Mouse (Mus musculus) adrenal gland, adult 18-20 months (tissue): ENCODE data around the gene Erp29. TPM values are rescaled to one million over a fixed set of nuclear protein-coding genes. Genes with fewer than 3 reads are reported as not detected.

Experiments used
- DNase-seq, 2 experiments: peaks; one replicate each; pipeline ENCODE4 v3.0.0; 2021 to 2022; ENCODE audit warnings: low spot score in 2 of 2
- total RNA-seq, 2 experiments: library from RNA; stranded (reverse); gene quantifications; 1 replicate in 1 of 2; 2 replicates in 1 of 2; pipeline ENCODE4 v1.2.3; 2021

Erp29 gene
- total RNA-seq, 2 experiments from 2014 or later: 97.1 to 106 TPM

DNA sequence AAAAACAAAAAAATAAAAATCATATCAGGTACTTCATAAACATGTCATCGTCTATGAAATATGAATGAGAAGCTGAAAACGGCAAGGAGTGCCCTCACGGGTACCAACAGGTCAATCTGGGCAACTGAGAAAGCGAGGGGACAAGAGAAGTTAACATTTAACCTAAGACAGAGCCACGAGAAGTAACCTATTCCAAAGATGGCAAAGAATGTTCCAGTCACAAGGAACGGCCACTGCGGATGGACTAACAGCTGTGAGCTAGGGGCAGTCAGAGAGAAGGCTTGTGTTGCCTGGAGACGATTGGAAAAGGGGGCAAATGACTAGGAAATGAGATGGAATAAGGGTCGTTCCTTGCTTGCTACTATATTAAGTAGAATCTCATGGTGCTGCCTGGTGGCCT is 1.8 kb downstream of the Erp29 start:
- no peak for DNase-seq

DNA sequence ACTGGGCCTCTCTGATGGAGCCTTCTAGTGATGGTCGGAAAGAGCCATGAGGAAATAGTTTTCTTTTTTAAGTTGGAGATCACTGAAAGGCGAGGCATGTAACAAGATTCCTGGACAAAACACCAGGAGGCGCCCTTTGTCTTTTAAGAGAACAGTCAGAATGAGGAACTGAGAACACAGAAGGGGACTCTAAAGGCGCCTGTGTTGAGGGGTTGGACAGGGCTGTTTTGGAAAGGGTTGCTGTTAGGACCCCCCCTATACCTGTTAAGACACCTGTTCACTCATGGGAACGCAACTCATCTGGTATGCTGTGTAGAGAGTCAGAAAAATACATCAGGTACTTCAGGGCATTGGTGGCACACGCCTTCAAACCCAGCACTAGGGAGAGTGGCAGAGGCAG is 2.3 kb downstream of the Erp29 start:
- DNase-seq: peak; percentile 31 to 54

GRCm38 (mm10) chr5:121448450-121448849 is 3.9 kb downstream of the Erp29 start:
- DNase-seq: no peak

DNA sequence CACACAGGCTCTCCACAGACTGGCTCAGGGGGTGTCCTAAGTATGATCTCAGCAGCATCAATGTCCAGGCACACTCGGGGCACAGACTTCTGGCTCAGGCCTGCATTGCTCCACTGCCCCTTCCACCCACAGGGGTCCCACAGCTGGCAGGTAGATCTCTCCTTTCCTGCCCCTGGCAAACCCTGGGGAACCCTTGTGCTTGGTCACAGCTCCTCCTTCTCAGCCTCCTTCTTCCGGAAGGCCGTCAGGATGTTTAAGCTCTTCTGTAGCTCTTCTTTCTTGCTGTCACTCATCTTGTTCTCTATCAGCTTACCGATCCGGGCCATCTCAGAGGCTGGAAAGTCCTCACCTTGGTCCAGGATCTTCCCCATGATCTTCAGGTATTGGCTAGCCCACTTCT is 7.4 kb downstream of the Erp29 start:
- no peak for DNase-seq

DNA sequence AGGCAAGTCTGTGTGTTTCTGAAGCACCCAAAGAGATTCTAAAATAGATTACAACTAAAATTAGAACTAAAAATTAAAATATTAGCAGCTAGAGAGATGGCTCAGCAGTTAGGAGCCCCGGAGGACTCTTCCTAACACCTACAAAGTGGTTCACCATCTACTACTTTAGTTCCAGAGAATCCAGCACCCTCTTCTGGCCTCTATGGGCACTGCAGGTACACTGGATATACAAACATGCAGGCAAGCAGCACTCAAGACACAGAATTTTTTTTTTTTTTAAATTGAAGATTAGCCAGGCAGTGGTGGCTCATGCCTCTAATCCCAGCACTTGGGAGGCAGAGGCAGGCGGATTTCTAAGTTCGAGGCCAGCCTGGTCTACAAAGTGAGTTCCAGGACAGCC is 8.8 kb downstream of the Erp29 start:
- no peak for DNase-seq

GRCm38 (mm10) chr5:121438756-121439155 is 13.6 kb downstream of the Erp29 start:
- no peak for DNase-seq

GRCm38 (mm10) chr5:121438131-121438530 is 14.2 kb downstream of the Erp29 start:
- peak; percentile 19 to 46 for DNase-seq

DNA sequence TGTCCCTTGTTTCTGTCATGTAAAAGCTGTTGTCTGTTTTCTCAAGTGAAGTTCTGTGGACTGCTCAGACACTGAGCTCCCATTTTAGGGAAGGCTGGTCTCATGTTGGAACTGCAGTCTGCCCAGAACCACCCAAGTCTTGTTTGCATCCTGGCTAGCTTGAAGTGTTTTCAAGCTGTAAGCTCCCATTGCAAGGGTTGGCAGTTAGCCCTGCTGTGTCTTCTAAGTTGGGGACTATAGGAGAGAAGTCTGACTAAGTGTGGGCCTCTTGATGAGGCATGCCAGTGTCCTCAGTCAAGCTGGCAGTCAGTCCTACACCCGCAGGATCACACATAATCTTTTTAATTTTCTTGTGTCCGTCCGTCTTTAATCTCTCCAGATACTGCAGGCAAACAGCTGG is 23.4 kb downstream of the Erp29 start:
- no peak for DNase-seq

DNA sequence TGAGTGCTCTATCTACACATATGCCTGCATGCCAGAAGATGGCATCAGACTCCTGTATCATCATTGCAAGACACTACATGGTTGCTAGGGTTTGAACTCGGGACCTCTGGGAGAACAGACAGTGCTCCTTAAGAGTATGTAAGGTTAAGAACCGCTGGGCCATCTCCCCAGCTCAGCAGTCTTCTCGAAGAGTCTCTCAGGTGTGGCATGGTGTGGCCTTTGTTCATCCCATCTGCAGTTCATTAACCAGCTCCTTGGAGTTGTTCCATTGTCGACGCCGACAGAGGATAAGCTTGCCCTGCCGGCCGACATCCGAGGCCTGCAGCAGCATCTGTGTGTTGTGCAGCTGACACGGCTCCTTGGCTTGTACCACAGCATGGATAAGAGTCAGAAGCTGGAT is 29.0 kb downstream of the Erp29 start:
- no peak for DNase-seq

DNA sequence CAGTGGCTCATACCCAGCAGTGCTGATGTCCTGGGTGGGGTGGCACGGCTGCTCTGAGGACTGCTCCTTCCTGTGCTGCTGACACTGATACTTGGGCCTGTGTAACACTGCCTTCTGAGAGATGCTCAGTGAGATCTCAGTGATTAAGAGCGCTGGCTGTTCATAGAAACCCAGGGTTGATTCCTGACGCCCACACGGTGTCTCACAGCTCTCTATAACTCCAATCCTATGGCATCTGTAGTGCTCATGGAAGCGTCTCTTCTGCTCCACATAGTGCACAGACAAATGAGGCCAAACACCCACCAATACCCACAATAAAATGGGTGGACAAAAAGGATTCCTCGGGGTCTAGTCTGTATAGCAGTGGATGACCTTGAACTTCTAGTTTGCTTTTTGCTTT is 29.5 kb downstream of the Erp29 start:
- DNase-seq: no peak

DNA sequence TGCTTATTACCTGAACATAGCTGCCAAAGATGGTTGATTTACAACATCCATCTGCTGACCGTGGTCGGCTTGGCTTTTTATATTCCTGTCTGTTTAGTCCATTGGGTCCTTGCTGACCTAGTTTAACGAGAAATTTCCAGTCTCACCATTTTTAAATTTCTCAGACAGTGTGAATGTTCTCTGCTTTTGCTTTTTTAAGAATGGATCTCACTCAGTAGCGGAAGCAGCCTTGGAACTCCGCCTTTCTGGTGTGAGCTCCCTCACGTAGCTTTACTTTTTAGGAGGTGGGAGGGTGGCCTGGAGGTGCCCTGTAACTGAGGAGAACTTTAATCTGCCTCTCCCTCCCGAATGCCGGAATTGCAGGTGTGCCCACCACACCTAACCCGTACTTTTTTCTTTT is 31.6 kb downstream of the Erp29 start:
- DNase-seq: no peak

GRCm38 (mm10) chr5:121410975-121411374 is 41.3 kb downstream of the Erp29 start:
- DNase-seq: no peak

GRCm38 (mm10) chr5:121407856-121408255 is 44.5 kb downstream of the Erp29 start:
- no peak for DNase-seq

- DNase-seq: no peak
These were observed 51.5 kb downstream of the Erp29 start for GRCm38 (mm10) chr5:121400849-121401248.

- no peak for DNase-seq
These were observed 52.2 kb downstream of the Erp29 start for GRCm38 (mm10) chr5:121400064-121400463.

- no peak for DNase-seq
These were observed 52.8 kb downstream of the Erp29 start for GRCm38 (mm10) chr5:121399540-121399939.

- no peak for DNase-seq
These were observed 53.3 kb downstream of the Erp29 start for GRCm38 (mm10) chr5:121398965-121399462.

DNA sequence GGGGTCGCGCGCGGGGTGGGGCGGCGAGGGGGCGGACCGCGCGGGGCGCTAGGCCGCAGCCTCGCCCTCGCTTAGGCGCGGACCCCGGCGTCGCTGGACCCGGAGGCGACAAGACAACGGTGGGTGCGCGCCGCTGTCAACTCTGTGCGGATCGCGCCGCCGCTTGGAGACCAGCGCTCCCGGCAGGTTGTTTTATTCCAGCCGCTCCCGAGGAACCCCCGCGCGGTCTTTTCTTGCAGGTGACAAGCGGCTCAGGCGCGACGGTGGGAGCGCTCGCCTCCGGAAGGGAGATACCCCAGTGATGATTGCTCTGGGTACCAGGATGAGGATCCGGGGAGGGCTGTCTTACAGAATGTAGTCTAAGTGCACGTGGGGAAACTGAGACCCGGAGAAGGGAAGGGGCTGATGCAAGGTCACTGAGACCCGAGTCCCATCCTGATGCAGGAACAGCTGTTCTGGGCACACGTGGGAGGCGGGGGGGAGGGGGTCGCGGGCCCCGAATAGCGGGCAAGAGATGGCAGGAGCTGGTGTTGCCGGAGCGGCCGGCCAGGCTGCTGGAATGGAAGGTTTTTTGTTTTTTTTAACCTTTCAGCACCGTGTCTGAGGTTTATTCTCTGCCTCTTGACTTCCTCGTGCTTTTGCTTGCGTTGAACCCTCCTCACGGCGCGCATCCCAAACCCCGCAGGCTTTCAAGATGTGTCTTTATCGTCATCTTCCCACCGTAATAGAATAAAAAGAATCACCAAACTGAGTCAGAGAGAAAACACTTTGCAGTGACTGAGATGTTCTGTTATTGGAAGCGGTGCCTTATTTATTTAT is 54.0 kb downstream of the Erp29 start:
- DNase-seq: no peak

GRCm38 (mm10) chr5:121397187-121398145 is 54.8 kb downstream of the Erp29 start, which contains the start of gene Naa25:
Gene Naa25, plus strand, starts transcription at chr5:121397936.
- DNase-seq: peak; percentile 93 to 94

DNA sequence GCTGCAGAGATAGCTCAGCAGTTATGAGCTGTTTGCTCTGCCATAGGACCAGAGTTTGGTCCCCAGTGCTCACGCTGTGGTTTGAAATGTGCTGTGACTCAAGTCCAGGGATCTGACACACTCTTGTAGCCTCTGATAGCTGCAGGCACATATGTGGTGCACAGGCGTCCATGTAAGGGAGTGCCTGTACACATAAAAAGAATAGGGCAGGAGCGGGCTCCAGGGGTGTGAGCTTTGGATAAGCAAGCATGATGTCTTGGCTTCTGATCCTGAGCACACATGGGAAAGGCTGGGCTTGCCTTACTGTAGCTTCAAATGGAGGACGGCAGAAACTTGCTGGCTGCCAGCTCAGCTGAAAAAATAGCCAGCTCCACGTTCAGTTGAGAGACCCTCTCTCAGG is 56.7 kb downstream of the Erp29 start:
- no peak for DNase-seq

DNA sequence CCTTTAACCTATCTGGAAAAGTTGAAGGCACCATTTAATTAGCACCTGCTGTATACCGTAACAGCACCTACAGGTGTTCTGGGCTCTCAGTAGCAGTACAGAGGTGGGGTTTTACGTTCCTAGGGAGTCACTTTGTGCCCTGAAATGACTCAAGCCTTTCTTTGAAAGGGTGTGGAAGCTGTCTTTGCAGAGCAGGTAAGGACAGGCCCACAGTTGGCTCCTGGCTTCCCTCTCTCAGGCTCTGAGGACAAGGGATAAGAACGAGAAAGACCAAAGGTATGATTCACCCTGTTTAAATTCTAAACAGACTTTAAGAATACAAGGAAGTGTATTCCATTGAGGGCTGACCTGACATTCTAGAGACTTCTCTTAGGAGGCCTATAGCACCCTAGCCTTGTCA is 58.9 kb downstream of the Erp29 start:
- no peak for DNase-seq
